ENCODE assay signal across 9 mouse cellular contexts in genomic region chr6:60828429-60829264, GRCm38 (mm10). TPM values are rescaled to one million over a fixed set of nuclear protein-coding genes. Genes with fewer than 3 reads are reported as not detected.
A peak's percentile ranks its signal among the peaks of the same experiment; 100 is the strongest.
DNase-seq lines count a peak whose midpoint lies in the region; ATAC-seq lines count a peak whose summit lies in the region.
"Had no signal": no experiment of that assay in that cellular context is flagged by ENCODE, and none has a peak within 500 bp of the region (broad histone marks: within the 10 kb centered on the region; RNA-seq: fewer than 3 reads in every experiment).

No protein-coding gene starts in this region.

- peak overlapping the region; percentile 93 for H3K4me2 ChIP-seq in kidney, embryonic 15.5 days
- peak overlapping the region; percentile 90 for H3K4me2 ChIP-seq in limb, embryonic 13.5 days (replicated peaks)
- H3K4me2 ChIP-seq in midbrain, embryonic 16.5 days (ENCODE audit: low read length): peak overlapping the region; percentile 81

- H3K9ac ChIP-seq in kidney, embryonic 15.5 days: peak overlapping the region; percentile 42
- H3K9ac ChIP-seq in limb, embryonic 13.5 days: peak overlapping the region; percentile 55
- H3K9ac ChIP-seq in midbrain, embryonic 16.5 days (ENCODE audit: low read depth, low read length): peak overlapping the region; percentile 80

- peak; percentile 3 to 4 for DNase-seq in lung, adult 18-20 months
- DNase-seq in lung, postnatal 25 days (ENCODE audit: low spot score): no peak
- peak; percentile 71 to 82 for DNase-seq in cerebellum, postnatal 36 days
- peak; percentile 74 to 75 for DNase-seq in frontal cortex, postnatal 14 days (ENCODE audit: low spot score in 2 of 2)
- DNase-seq in telencephalon, adult 2 months (ENCODE audit: low read depth, low spot score): peak; percentile 82

- WGBS in kidney, embryonic 15.5 days: under 1% methylated on average over 35 of the region's 35 CpGs
- under 1% methylated on average over 35 of the region's 35 CpGs for WGBS in limb, embryonic 13.5 days
- under 1% methylated on average over 35 of the region's 35 CpGs for WGBS in midbrain, embryonic 16.5 days

- peaks cover 9% of the 10 kb centered on the region; the same call in 1 of the 2 replicates for H3K27me3 ChIP-seq in kidney, embryonic 15.5 days
- peaks cover 26% of the 10 kb centered on the region for H3K27me3 ChIP-seq in limb, embryonic 13.5 days
- no peaks in the 10 kb centered on the region for H3K27me3 ChIP-seq in midbrain, embryonic 16.5 days (ENCODE audit: control insufficient read depth, insufficient read depth, low read depth, low read length)
- H3K27me3 ChIP-seq: CH12.LX had no signal

- no peaks in the 10 kb centered on the region for H3K9me3 ChIP-seq in kidney, embryonic 15.5 days (replicated peaks)
- no peaks in the 10 kb centered on the region for H3K9me3 ChIP-seq in limb, embryonic 13.5 days
- no peaks in the 10 kb centered on the region for H3K9me3 ChIP-seq in midbrain, embryonic 16.5 days (replicated peaks; ENCODE audit: control insufficient read depth, low read length, poor library complexity, severe bottlenecking)

- peak overlapping the region; percentile 51 for H3K4me3 ChIP-seq in kidney, embryonic 15.5 days (replicated peaks)
- H3K4me3 ChIP-seq in limb, embryonic 13.5 days: peak overlapping the region; percentile 51
- peak overlapping the region; percentile 68 for H3K4me3 ChIP-seq in midbrain, embryonic 16.5 days (ENCODE audit: low read depth, low read length)

- peaks cover 17% of the 10 kb centered on the region for H3K4me1 ChIP-seq in kidney, embryonic 15.5 days
- peaks cover 17% of the 10 kb centered on the region for H3K4me1 ChIP-seq in limb, embryonic 13.5 days
- H3K4me1 ChIP-seq in midbrain, embryonic 16.5 days (ENCODE audit: control insufficient read depth, insufficient read depth, low read length): no peaks in the 10 kb centered on the region; the same call in 1 of the 2 replicates

- H3K27ac ChIP-seq in kidney, embryonic 15.5 days: no peak overlapping the region
- H3K27ac ChIP-seq in limb, embryonic 13.5 days: no peak overlapping the region
- H3K27ac ChIP-seq in midbrain, embryonic 16.5 days (ENCODE audit: low read length): peak overlapping the region; percentile 89

- no peaks in the 10 kb centered on the region for H3K36me3 ChIP-seq in kidney, embryonic 15.5 days
- no peaks in the 10 kb centered on the region for H3K36me3 ChIP-seq in limb, embryonic 13.5 days
- H3K36me3 ChIP-seq in midbrain, embryonic 16.5 days (ENCODE audit: control insufficient read depth, insufficient read depth, low read length): no peaks in the 10 kb centered on the region

- peak; percentile 94 for ATAC-seq in kidney, embryonic 15.5 days (replicated peaks; ENCODE audit: low FRiP score)
- peak; percentile 86 for ATAC-seq in limb, embryonic 13.5 days (ENCODE audit: low FRiP score, low read depth)
- ATAC-seq in midbrain, embryonic 16.5 days: peak; percentile 94

RNA-seq across cellular contexts. Expression of gene Snca, which starts 1.0 kb away (rescaled TPM):
- polyA plus RNA-seq in kidney, embryonic 15.5 days (2015; fragmentation: Nextera tagmentation; extraction: Ambion mirVana): 27.1 and 34.8 TPM in 2 replicates
- polyA plus RNA-seq in limb, embryonic 13.5 days (2015; fragmentation: Nextera tagmentation; extraction: Ambion mirVana): 16.9 and 18.5 TPM in 2 replicates
- 224 and 298 TPM in 2 replicates for polyA plus RNA-seq in midbrain, embryonic 16.5 days (2015; fragmentation: Nextera tagmentation; extraction: Ambion mirVana)
